Mouse (Mus musculus) erythroblast, adult 5-6 weeks (primary cell): Measurements from ENCODE around the gene Ifi27l2a. TPM values are rescaled to one million over a fixed set of nuclear protein-coding genes. Genes with fewer than 3 reads are reported as not detected.

Experiments used
- ATAC-seq: replicated peaks from 2 replicates; pipeline ENCODE4 v1.8.0; 2016; ENCODE audit warnings: moderate number of reproducible peaks, mild to moderate bottlenecking, moderate TSS enrichment, inconsistent platforms; ENCODE audit not compliant: poor library complexity, low FRiP score, severe bottlenecking
- total RNA-seq, 2 experiments: library from RNA; stranded (forward) in 1 of 2; stranded (reverse) in 1 of 2; fragments of 150-400 nt in 1 of 2; fragments of 200-764, 138-1000 nt in 1 of 2; gene quantifications; 2 replicates each; pipeline versions ENCODE4 v1.2.3 to v1.2.4; 2015 to 2017; ENCODE audit warnings: low replicate concordance in 2 of 2

The Ifi27l2a gene
- total RNA-seq, 2 experiments from 2014 or later = 3.2 to 7.5 TPM

GRCm38 (mm10) chr12:103433986-103434731, 9.3 kb downstream of the Ifi27l2a start, which contains the start of gene Ifi27:
Gene Ifi27 (plus strand): TSS chr12:103434211.
- peak; percentile 94 for ATAC-seq

GRCm38 (mm10) chr12:103433430-103433829, 10.1 kb downstream of the Ifi27l2a start:
- no peak for ATAC-seq

GRCm38 (mm10) chr12:103426710-103427109, 16.8 kb downstream of the Ifi27l2a start:
- no peak for ATAC-seq

- peak; percentile 98 for ATAC-seq
Observed at GRCm38 (mm10) chr12:103425729-103426470, 17.6 kb downstream of the Ifi27l2a start, which contains the start of gene Ddx24. Gene Ddx24 (minus strand): TSS chr12:103425830.

- ATAC-seq = peak; percentile 47
Observed at GRCm38 (mm10) chr12:103425016-103425728, 18.3 kb downstream of the Ifi27l2a start.

GRCm38 (mm10) chr12:103408144-103408543, 35.3 kb downstream of the Ifi27l2a start:
- ATAC-seq = no peak

- ATAC-seq = no peak
Observed at GRCm38 (mm10) chr12:103407720-103408119, 35.8 kb downstream of the Ifi27l2a start, which contains the start of gene 9330161L09Rik. Gene 9330161L09Rik (minus strand): TSS chr12:103407820.

GRCm38 (mm10) chr12:103404131-103404530, 39.3 kb downstream of the Ifi27l2a start:
- no peak for ATAC-seq

GRCm38 (mm10) chr12:103396751-103397150, 46.7 kb downstream of the Ifi27l2a start:
- ATAC-seq = no peak

GRCm38 (mm10) chr12:103395486-103396275, 47.8 kb downstream of the Ifi27l2a start:
- ATAC-seq = no peak

- ATAC-seq = peak; percentile 77
Observed at GRCm38 (mm10) chr12:103393528-103393927, 50.0 kb downstream of the Ifi27l2a start.

Other genes with a start within 250 kb of the Ifi27l2a start
- gene Prima1, start 201.5 kb downstream of the Ifi27l2a start, total RNA-seq (2015; ENCODE audit: low replicate concordance) = not detected in 2 replicates
- gene Prima1, start 201.5 kb downstream of the Ifi27l2a start, total RNA-seq (2017; ENCODE audit: low replicate concordance) = not detected in 2 replicates
- gene Fam181a, start 132.7 kb downstream of the Ifi27l2a start, total RNA-seq (2015; ENCODE audit: low replicate concordance) = not detected in 2 replicates
- gene Fam181a, start 132.7 kb downstream of the Ifi27l2a start, total RNA-seq (2017; ENCODE audit: low replicate concordance) = not detected in 2 replicates
- 0.63 TPM in 1 of 2 replicates, not detected in the other for gene Asb2, start 87.7 kb downstream of the Ifi27l2a start, total RNA-seq (2015; ENCODE audit: low replicate concordance)
- 0.09 and 0.28 TPM in 2 replicates for gene Asb2, start 87.7 kb downstream of the Ifi27l2a start, total RNA-seq (2017; ENCODE audit: low replicate concordance)
- 46.6 and 48.4 TPM in 2 replicates for gene Otub2, start 55.0 kb downstream of the Ifi27l2a start, total RNA-seq (2015; ENCODE audit: low replicate concordance)
- 67.2 and 67.9 TPM in 2 replicates for gene Otub2, start 55.0 kb downstream of the Ifi27l2a start, total RNA-seq (2017; ENCODE audit: low replicate concordance)
- not detected in 2 replicates for gene 9330161L09Rik, start 35.9 kb downstream of the Ifi27l2a start, total RNA-seq (2015; ENCODE audit: low replicate concordance)
- gene 9330161L09Rik, start 35.9 kb downstream of the Ifi27l2a start, total RNA-seq (2017; ENCODE audit: low replicate concordance) = 0.42 TPM in 1 of 2 replicates, not detected in the other
- 21.5 and 31.8 TPM in 2 replicates for gene Ddx24, start 17.9 kb downstream of the Ifi27l2a start, total RNA-seq (2015; ENCODE audit: low replicate concordance)
- 46.3 and 55.2 TPM in 2 replicates for gene Ddx24, start 17.9 kb downstream of the Ifi27l2a start, total RNA-seq (2017; ENCODE audit: low replicate concordance)
- 125 and 138 TPM in 2 replicates for gene Ifi27, start 9.5 kb downstream of the Ifi27l2a start, total RNA-seq (2015; ENCODE audit: low replicate concordance)
- 117 and 145 TPM in 2 replicates for gene Ifi27, start 9.5 kb downstream of the Ifi27l2a start, total RNA-seq (2017; ENCODE audit: low replicate concordance)
- gene Ifi27l2b, start 13.5 kb upstream of the Ifi27l2a start, total RNA-seq (2015; ENCODE audit: low replicate concordance) = not detected in 2 replicates
- not detected in 2 replicates for gene Ifi27l2b, start 13.5 kb upstream of the Ifi27l2a start, total RNA-seq (2017; ENCODE audit: low replicate concordance)
- not detected in 2 replicates for gene Ppp4r4, start 88.6 kb upstream of the Ifi27l2a start, total RNA-seq (2015; ENCODE audit: low replicate concordance)
- gene Ppp4r4, start 88.6 kb upstream of the Ifi27l2a start, total RNA-seq (2017; ENCODE audit: low replicate concordance) = 0.42 TPM in 1 of 2 replicates, not detected in the other
- gene Serpina10, start 187.8 kb upstream of the Ifi27l2a start, total RNA-seq (2015; ENCODE audit: low replicate concordance) = not detected in 2 replicates
- not detected in 2 replicates for gene Serpina10, start 187.8 kb upstream of the Ifi27l2a start, total RNA-seq (2017; ENCODE audit: low replicate concordance)
- not detected in 2 replicates for gene Serpina6, start 213.5 kb upstream of the Ifi27l2a start, total RNA-seq (2015; ENCODE audit: low replicate concordance)
- not detected in 2 replicates for gene Serpina6, start 213.5 kb upstream of the Ifi27l2a start, total RNA-seq (2017; ENCODE audit: low replicate concordance)
- not detected in 2 replicates for gene Serpina16, start 232.5 kb upstream of the Ifi27l2a start, total RNA-seq (2015; ENCODE audit: low replicate concordance)
- not detected in 2 replicates for gene Serpina16, start 232.5 kb upstream of the Ifi27l2a start, total RNA-seq (2017; ENCODE audit: low replicate concordance)